Mouse (Mus musculus) G1E (cell line): ENCODE results near the gene Ccer1.

Experiments used
- CTCF ChIP-seq: IDR thresholded peaks from 2 replicates; pipeline ENCODE4 v1.5.1; 2012; ENCODE audit warnings: low read depth, low read length, inconsistent platforms, mixed read lengths
- GATA1 ChIP-seq: IDR thresholded peaks from 2 replicates; pipeline ENCODE4 v1.6.1; 2012; ENCODE audit warnings: borderline replicate concordance, low read length, inconsistent platforms, mixed read lengths
- POLR2AphosphoS5 ChIP-seq: IDR thresholded peaks from 2 replicates; pipeline ENCODE4 v1.6.1; 2012; ENCODE audit warnings: low read depth, low read length, inconsistent platforms; ENCODE audit not compliant: insufficient replicate concordance

DNA sequence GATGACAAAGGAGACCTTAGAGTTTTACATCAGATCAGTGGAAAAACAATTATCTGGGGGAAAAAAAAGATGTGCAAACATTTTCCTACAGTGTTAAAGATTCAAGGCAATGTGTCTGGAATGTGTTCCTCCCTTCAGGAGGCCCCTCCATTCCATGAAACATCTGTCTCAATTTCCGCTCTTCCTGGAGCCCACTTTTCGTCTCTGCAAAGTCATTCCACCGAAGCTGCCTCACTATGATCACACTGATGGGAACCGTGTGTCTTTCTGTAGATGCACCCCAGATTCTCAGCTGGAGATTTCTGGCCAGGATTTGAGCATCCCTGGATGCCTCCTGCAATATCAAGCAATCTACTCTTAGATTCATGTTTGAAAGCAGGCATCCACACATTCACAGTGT is 24.2 kb upstream of the Ccer1 start:
- TF ChIP-seq CTCF (no peak), POLR2AphosphoS5 (no peak), GATA1 (no peak)
